Mouse (Mus musculus) left cerebral cortex, postnatal 25 days (tissue): ENCODE measurements at regions not wholly inside any gene's neighbourhood (a gene's known extent, or its start where the extent isn't known, plus 50 kb on each side); places are given as distances from the start of the nearest gene placed in this dataset.
"Not testable (repeated sequence)": the region's sequence is repeated elsewhere in the genome, so short reads cannot be mapped to it uniquely, and the experiment has no call there.

Experiments
- DNase-seq, 2 experiments: peaks; one replicate each; pipeline ENCODE4 v3.0.0; 2022; ENCODE audit warnings: low spot score in 2 of 2, mixed read lengths in 1 of 2
- intact Hi-C: fragments of 180-260 bp; cut with DNase I; formaldehyde crosslinking; loops from one replicate; pipeline ENCODE4 v1.15.1; 2025

DNA sequence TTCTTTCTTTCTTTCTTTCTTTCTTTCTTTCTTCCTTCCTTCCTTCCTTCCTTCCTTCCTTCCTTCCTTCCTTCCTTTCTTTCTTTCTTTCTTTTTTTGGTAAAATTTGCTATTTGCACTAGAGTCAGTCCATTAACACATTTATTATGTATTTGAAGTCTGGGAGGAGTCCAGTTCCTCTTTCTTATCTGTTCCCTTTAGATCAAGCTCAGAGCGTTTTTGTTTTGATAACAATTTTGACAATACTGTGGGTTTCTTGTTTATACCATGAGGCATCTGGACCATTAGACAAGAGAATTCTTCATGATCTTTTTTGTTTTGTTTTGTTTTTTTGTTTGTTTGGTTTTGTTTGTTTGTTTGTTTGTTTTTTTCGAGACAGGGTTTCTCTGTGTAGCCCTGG is 52.3 kb upstream of the Cttnbp2 start:
- DNase-seq, intact Hi-C loops: not testable (repeated sequence)

DNA sequence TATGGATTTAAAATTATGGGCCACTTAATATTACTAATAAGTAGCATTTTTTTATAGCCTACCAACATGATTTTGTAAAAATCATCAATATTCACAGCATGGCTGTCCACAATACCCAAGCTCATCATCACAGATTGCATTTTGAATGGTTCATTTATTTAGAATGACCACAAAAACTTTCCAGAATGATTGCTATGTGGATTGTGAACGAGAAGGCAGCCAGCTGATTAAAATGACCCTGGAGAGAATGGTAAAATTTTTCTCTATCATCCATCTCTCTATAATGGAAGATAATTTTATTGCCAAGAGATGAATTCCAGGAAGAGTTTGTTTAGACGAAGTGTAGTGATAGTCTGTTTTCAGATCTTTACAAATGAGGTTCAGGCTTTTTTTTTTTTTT is 54.6 kb upstream of the Cttnbp2 start:
- no peak for DNase-seq
- intact Hi-C loops, result no loop called here

DNA sequence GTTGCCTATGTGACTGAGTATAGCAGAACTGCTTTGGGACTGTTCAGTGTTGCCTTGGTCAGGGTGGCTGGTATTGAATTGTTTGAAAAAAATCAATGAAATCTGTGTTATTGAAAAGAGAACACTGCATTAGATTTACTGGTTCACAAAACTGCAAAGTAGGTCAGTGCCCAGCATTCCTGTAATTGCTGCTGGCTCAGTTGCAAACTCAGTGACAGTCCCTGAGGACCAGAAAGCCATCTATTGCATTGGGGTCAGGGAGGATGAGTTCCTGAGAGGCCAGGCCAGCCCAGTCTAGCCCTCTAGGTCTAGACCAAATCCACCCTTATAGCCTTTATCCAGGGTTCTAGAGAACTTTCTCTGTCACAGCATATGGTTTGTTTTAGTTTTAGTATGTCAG is 63.9 kb upstream of the Cttnbp2 start:
- intact Hi-C loops, result no loop called here
- DNase-seq, result no peak

DNA sequence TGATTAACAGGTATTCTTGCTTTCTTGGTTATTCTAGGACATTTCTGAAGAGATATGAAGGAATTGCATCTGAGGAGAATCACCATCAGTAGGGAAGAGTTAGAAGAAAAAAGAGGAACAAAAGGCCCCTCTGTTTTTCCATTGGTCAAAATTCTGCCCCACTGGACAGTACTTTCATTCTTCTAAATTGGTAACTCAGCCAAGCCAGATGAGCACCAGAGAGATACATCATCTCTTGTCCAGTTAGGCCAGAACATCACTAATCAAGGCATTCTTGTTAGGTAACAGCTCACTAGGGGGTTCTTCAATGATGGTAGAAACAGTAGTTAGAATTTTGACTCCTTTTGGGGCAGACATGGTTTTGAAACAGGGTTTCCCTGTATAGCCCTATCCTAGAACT is 74.8 kb upstream of the Cttnbp2 start:
- intact Hi-C loops, result no loop called here

DNA sequence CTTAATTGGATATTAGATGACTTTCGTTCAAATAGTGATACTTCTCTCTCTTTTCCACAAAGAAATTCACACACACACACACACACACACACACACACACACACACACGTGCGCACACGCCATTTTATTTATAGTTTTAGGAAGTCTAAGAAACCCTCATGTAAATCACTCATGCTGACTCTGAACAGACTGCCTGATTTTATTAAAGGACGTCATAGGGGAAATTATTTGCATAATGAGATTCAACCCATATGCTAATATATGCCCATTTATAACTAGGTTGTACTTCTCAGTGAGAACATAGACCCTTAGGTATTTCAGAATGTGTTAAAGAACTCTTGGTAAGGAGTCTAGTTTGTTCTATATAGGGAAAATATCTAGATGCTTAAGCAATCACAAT is 82.0 kb upstream of the Cttnbp2 start:
- DNase-seq, result no peak
- intact Hi-C loops, result no loop called here

More for the DNA sequence above, 74.8 kb upstream of the Cttnbp2 start:
- no peak for DNase-seq

DNA sequence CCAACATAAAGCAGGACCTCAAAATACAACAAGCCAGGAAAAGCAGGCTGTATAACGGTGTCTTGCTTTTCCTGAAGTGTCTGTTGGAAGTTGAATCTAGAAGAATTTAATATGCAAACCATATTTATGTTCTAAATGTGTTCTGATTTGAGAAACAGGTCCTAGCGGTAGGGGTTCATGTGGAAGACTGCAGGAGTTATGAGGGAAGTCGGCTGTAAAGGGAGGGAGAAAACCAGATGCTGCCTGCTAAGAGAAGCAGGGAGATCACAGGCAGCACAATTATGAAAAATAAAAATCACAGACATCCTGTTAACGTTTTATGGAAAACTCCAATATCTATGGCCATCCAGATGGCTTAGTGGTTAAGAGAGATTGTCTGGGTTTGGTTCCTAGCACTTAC is 85.0 kb upstream of the Cttnbp2 start:
- intact Hi-C loops, result no loop called here
- DNase-seq, result no peak

DNA sequence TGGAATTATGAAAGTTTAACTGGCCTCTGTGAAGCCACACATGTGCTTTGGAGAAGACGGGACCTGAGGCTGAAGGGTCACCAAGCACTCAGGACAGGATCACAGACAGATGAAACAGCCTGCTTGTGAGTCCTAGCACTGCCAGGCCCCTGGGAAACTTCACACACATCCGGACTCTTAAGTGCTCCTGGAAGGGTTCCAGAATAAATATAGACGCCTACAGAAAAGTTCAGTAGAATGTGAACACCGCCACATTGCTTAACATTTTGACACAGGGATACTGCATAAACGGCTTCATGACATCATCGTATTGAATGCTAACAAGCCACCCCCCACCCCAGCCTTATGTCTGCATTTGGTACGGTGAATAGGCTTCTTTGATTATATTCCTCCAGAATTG is 87.3 kb upstream of the Cttnbp2 start:
- intact Hi-C loops, result no loop called here
- no peak for DNase-seq

DNA sequence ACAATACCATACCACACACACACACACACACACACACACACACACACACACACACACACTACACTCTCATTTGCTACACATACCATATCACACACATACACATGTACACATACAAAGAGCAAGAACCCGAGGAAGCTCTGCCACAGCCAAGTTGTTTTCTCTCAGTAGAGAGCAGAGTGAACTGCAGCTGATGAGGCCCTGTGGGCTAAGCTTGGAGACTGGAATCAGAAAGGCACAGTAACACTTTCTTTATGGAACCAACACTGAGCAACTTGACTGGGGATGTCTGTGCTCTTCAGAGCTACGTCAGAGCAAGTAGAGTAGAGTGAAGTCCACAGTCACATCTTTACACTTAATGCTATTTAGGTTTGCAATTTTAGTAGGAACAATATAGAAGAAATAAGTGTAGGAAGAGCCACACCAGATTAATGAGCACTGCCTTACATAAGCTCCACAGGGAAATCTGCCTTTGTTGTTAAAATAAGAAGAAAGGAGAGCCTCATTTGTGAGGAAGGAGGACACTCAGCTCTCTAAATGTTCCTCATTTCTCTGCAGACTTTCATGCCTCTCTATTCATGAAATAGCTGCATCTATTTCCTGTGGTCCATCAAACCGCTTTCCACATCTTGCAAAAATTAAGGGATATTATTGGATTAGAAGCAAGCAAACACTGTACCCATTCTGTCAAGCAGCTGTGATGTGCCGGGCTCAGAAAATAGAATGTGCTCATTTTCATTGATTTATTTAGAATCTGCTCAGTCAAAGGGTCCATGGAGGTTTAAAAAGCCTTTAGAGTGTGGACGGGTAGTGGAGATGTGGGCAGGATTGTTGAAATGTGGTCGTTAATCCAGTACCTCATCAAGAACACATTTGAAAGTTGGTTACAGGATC is 107.0 kb upstream of the Cttnbp2 start:
- intact Hi-C loops, result no loop called here
- peak; percentile 18 to 48 for DNase-seq

DNA sequence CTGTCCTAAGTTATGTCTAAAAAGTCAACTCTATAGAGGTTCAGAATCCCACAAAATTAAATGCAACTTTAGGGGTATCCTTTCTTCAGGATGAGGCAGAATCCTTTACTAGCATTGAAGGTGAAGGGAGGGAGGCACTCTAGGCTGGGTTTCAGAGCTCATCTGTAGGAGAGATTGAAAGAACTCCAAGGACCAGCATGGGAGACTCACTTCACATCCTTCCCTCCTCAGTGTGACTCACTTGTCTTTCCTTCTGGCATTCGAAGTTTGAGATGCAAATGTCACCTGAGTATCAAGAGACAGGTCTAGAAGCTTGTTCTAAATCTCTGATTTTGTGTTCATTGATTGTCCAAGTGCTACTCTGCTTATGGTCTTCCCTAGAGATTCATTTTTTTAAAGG is 113.9 kb upstream of the Cttnbp2 start:
- intact Hi-C loops, result no loop called here
- DNase-seq, result peak in 1 of 2 experiments; percentile 72

DNA sequence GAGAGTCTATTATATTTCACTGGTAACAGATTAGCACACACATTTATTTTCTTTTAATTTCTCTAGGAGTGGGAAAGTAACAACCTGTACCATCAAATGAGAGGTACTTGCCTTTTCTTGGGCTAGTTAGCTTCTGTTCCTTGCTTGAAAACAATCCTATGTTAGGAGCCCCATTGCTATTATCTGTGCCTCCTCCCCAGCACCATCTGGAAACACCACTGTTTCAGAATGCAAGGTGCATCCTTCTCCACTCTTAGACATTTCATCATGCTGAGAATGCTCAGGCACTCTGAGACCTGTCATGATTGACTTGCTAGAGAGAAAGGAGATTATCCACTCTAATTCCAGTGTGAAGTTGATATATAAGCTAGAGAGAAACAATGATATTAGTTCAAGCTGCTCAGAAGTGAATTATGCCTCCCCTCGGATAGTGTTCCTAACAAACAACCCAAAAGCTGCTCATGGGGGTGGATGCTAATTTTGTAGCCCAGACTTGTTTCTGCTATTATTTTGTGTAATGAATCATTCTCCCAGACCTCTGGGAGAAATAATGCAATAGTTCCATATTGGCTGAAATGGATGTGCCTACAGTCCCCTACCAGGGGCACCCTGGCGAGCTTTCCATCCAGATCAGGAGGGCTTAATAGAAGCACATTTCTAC is 119.0 kb upstream of the Cttnbp2 start:
- DNase-seq, result peak in 1 of 2 experiments; percentile 57
- intact Hi-C loops, result loop anchor here (5.0 to 10.0 kb wide), 2 partner anchors 121 to 229 kb away; partner anchors contain the start of gene Cttnbp2

DNA sequence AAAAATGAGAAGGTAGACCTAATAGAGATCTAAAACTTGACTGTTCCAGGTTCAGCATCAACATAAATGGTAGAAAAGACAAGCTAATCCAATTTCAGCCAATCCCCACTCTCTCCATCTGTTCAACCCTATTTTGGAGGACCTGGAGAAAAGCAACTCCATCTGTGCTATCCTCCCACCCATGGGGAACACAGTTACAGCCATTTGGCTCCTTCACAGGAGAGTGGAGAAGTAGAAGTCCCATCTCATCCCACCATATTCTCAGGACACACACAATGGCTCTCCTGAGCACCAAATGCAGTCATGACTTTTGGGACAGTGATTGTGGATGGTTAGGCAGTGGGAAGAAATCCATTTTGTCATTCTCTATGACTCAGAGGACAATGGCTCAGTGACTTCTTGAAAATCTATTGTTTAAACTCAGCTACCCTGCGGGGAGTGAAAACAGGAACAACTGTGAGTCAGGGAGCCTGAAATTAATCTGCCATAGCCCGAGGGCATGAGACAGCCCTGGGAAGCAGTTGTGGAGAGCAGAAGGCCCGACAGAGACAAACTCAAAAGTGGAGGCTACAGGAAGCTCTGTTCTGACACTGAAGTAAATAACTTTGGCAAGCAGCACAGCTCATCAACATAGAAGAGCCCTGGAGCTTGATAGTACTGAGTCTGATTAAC is 125.2 kb upstream of the Cttnbp2 start:
- intact Hi-C loops, result loop anchor here (1.0 to 10.0 kb wide), 4 partner anchors 25 to 235 kb away; no protein-coding TSS in a partner anchor
- DNase-seq, result peak; percentile 31 to 93

DNA sequence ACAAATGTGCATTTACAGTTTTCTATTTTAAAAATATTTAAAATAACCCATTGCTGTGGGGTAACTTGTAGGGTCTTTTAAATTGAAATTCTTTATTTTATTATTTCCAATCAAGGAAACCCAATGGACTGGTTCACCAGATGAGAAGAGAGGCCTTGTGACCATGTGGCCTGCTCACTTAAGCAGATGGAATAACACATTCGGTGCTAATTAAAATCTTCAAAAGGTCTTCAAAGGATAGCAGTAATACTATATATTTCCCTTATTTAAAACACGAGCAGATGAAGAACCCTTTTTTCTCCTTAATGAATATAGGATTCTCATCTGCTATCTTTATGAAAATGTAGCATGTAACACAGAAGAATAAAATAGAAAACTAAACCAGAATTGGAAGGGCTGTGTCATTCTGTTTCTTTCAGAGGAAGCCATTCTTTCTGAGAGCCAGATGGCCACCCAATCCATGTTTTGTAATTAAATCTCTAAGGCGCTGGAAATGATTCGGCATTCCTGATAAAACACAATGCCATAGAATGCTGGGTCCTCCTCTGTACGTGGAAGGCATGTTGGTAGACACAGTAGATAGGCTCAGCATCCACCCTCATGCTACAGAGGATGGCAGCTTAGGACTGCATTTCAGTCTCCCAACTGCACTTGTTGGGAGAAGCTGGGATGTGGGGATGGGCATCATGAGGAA is 134.4 kb upstream of the Cttnbp2 start:
- peak in 1 of 2 experiments; percentile 65 for DNase-seq
- intact Hi-C loops, result no loop called here

DNA sequence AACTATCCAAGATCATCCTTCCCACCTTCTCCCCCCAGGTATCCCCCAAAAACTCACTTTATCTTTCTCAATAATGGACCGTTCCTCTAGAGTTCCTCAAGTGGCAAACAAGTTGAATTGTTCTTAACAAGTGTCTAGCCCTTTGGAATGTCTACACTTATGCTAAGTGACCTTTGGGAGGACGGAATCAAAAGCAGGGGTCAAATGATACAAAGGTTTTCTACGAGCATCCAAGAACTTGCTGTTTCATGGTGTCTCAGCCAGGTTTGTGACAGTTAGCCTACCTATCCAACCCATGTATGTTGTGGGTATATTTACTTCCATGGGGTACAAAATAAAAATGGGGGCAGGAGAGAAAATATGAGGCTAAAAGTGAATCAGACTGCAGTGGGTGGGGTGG is 136.7 kb upstream of the Cttnbp2 start:
- intact Hi-C loops, result loop anchor here (10.0 kb wide), 1 partner anchor 163 kb away; no protein-coding TSS in a partner anchor
- DNase-seq, result no peak

DNA sequence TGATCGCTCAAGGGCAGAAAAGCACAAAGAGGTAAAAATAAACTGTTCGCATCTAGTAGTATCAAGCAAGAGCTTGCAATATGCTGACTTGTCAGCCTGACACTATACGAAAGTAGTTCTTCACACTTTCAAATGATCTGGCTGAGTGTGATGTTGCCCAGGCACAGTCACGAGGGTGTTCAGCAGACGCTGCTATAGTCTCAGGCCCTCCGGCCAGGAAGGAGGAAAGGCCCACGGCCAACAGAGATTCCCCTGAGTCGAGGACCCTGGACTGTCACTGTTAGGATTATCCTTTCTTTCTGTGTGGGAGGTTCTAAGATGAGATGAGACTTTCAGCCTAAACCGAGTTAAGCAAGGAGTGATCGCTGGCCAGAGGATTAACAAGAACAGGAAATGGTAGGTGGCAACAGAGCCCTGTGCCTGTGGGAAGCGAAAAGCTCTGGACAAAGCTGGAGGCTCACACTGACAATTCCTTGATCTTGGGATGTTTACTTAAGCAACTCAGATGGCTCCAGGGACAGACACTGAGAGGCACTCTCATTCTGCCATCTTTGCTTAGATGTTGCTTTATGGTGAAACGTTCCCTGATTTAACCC is 137.5 kb upstream of the Cttnbp2 start:
- intact Hi-C loops, result loop anchor here (10.0 kb wide), 1 partner anchor 163 kb away; no protein-coding TSS in a partner anchor

DNA sequence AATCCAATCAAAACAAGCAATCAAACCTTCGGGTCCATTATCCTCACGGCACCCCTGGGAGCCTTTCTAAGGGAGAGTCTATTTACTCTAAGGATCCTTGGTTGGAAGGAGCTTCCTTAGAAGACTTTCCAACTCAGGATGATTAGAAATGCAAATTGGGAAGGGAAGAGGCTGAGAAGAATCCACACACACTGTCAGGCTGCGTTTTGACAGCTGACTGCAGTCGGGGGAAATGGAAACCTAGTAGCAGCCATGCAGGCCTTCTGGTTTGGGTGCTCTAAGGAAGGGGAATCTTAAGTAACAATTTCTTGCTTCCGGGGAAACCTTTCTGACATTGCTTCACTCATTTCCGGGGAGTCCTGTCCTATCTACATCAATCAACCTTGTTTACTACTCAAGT is 139.6 kb upstream of the Cttnbp2 start:
- intact Hi-C loops, result loop anchor here (10.0 kb wide), 1 partner anchor 161 kb away; no protein-coding TSS in a partner anchor
- DNase-seq, result no peak

More for the DNA sequence above, 137.5 kb upstream of the Cttnbp2 start:
- peak; percentile 35 to 82 for DNase-seq

DNA sequence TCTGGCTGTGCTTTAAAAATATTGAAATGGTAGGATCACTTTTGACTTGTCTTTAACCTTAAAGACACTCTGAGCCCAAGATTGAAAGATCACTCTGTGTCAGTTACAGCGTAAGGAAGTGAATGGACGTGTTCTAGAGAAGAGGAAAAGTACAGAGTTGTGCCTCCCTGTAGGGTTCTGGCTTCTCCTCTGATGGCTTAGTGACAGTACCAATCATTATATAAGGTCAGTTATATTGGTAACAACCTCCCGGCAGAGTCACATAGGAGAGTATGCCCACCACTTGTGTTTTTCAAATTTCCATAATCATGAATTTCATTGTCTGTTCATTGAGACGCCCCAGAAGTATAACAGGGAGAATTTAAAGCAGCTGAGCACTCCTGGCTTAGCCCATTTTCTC is 141.6 kb upstream of the Cttnbp2 start:
- intact Hi-C loops, result loop anchor here (10.0 kb wide), 1 partner anchor 159 kb away; no protein-coding TSS in a partner anchor
- DNase-seq, result no peak

DNA sequence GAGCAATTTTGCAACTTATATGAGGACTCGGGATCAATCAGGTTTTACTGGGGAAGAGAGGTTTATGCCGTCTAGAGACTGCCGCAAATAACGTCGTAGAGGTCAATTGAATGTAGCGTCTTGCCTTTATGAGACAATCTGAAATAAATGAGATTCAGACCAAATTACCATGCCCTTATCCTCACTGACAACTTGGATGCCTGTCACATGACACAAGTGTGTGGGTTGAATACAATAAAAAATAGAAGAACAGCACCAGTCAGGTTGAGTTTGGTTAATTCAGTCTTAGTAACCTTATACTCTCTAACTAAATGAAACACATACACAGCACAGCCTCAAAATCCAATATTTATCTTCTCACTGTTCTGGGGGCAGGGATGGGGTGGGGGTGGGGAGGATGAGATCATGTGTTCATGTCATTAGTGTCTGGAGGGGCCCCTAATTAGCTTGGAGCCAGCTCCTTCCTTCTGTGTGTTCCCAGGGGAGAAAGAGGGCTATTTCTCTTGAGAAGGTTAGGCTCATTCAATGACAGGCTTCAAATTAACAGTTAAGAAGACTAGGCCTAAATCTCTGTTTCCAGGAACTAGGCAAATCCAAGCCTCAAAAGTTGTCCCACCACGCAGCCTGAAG is 142.2 kb upstream of the Cttnbp2 start:
- no peak for DNase-seq
- intact Hi-C loops, result loop anchor here (10.0 kb wide), 1 partner anchor 158 kb away; no protein-coding TSS in a partner anchor

DNA sequence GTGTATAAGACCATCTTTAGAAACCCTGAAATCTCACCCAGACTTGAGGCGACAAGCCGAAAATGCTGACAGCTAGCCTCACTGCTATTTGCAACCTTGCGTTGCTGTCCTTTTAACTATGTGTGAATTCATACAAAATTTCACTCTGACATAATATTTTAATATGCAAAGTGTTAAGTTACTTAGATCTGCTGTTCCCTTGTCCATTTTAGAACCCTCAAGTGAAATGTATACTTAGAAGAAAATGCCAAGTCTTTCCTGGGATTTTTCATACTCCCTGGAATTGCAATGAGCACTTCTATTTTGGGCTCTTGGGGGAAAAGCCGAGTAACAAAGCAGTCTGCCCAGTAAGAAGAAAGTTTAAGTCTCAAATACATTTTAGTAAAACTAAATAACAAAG is 150.0 kb upstream of the Cttnbp2 start:
- intact Hi-C loops, result loop anchor here (2.0 kb wide), 2 partner anchors 16 to 24 kb away; no protein-coding TSS in a partner anchor
- DNase-seq, result peak in 1 of 2 experiments; percentile 79
